Mouse (Mus musculus) MEL (cell line): ENCODE results near the gene Gpr179. TPM values are rescaled to one million over a fixed set of nuclear protein-coding genes. Genes with fewer than 3 reads are reported as not detected.

Experiments
- DNase-seq: peaks from one replicate; pipeline ENCODE4 v3.0.0; 2011; ENCODE audit warnings: low read depth, low spot score
- H3K27ac ChIP-seq: 2 replicates; pipeline ENCODE4 v1.5.1; 2012; ENCODE audit warnings: low read depth, mild to moderate bottlenecking, control low read depth, low read length, moderate library complexity; ENCODE audit not compliant: control insufficient read depth
- H3K27me3 ChIP-seq, 2 experiments: fragments of 150-350 bp in 1 of 2; sonication (generic) in 1 of 2; 2 replicates each; pipeline ENCODE4 v1.6.1; 2012; ENCODE audit warnings: low read length in 2 of 2, mild to moderate bottlenecking in 2 of 2, improper control_type of control experiment in 1 of 2, moderate library complexity in 1 of 2; ENCODE audit not compliant: insufficient read depth in 2 of 2, control insufficient read depth in 1 of 2
- H3K36me3 ChIP-seq, 2 experiments: 2 replicates each; pipeline ENCODE4 v1.6.1; 2012 to 2014; ENCODE audit warnings: low read length in 2 of 2, improper control_type of control experiment in 1 of 2, inconsistent platforms in 1 of 2, mild to moderate bottlenecking in 1 of 2; ENCODE audit not compliant: insufficient read depth in 2 of 2, control insufficient read depth in 1 of 2
- H3K4me1 ChIP-seq, 2 experiments: fragments of 150-350 bp in 1 of 2; sonication (generic) in 1 of 2; 2 replicates each; pipeline ENCODE4 v1.6.1; 2012; ENCODE audit warnings: low read length in 2 of 2, improper control_type of control experiment in 1 of 2, mild to moderate bottlenecking in 1 of 2; ENCODE audit not compliant: insufficient read depth in 2 of 2, control insufficient read depth in 1 of 2
- H3K4me3 ChIP-seq, 2 experiments: fragments of 150-350 bp in 1 of 2; sonication (generic) in 1 of 2; 2 replicates each; pipeline ENCODE4 v1.5.1; 2012; ENCODE audit warnings: low read depth in 2 of 2, low read length in 2 of 2, mild to moderate bottlenecking in 2 of 2, moderate library complexity in 2 of 2, control low read depth in 1 of 2, improper control_type of control experiment in 1 of 2; ENCODE audit not compliant: control insufficient read depth in 1 of 2, insufficient read depth in 1 of 2
- H3K79me2 ChIP-seq: 2 replicates; pipeline ENCODE4 v1.6.1; 2012; ENCODE audit warnings: mild to moderate bottlenecking, low read length, moderate library complexity; ENCODE audit not compliant: control insufficient read depth, poor library complexity, insufficient read depth
- H3K9ac ChIP-seq: 2 replicates; pipeline ENCODE4 v1.6.1; 2012; ENCODE audit warnings: low read depth, mild to moderate bottlenecking, control low read depth, low read length, moderate library complexity; ENCODE audit not compliant: control insufficient read depth, poor library complexity, severe bottlenecking
- H3K9me3 ChIP-seq: fragments of 150-350 bp; sonication (generic); replicated peaks from 2 replicates; pipeline ENCODE4 v1.6.1; 2012; ENCODE audit warnings: mild to moderate bottlenecking, low read length, improper control_type of control experiment, moderate library complexity; ENCODE audit not compliant: insufficient read depth
- BHLHE40 ChIP-seq: IDR thresholded peaks from 2 replicates; pipeline ENCODE4 v1.6.1; 2012; ENCODE audit warnings: low read depth, mild to moderate bottlenecking, inconsistent platforms, low read length, improper control_type of control experiment, borderline replicate concordance
- CHD1 ChIP-seq: IDR thresholded peaks from 2 replicates; pipeline ENCODE4 v1.6.1; 2012; ENCODE audit warnings: low read depth, mild to moderate bottlenecking, inconsistent platforms, low read length, improper control_type of control experiment
- E2F4 ChIP-seq: IDR thresholded peaks from 2 replicates; pipeline ENCODE4 v1.6.1; 2011; ENCODE audit warnings: low read depth, low read length, improper control_type of control experiment, borderline replicate concordance
- ETS1 ChIP-seq: IDR thresholded peaks from 2 replicates; pipeline ENCODE4 v1.6.1; 2012; ENCODE audit warnings: low read depth, mild to moderate bottlenecking, inconsistent platforms, low read length, improper control_type of control experiment, moderate library complexity
- HCFC1 ChIP-seq: IDR thresholded peaks from 2 replicates; pipeline ENCODE4 v1.6.1; 2012; ENCODE audit warnings: low read depth, mild to moderate bottlenecking, inconsistent platforms, low read length, improper control_type of control experiment, moderate library complexity
- MAFK ChIP-seq: IDR thresholded peaks from 2 replicates; pipeline ENCODE4 v1.6.1; 2011; ENCODE audit warnings: low read depth, mild to moderate bottlenecking, low read length, improper control_type of control experiment, borderline replicate concordance
- MAX ChIP-seq: IDR thresholded peaks from 2 replicates; pipeline ENCODE4 v1.6.1; 2011; ENCODE audit warnings: low read length, improper control_type of control experiment
- MAZ ChIP-seq: IDR thresholded peaks from 2 replicates; pipeline ENCODE4 v1.6.1; 2012; ENCODE audit warnings: low read depth, mild to moderate bottlenecking, inconsistent platforms, low read length, improper control_type of control experiment
- MEF2A ChIP-seq: IDR thresholded peaks from 2 replicates; pipeline ENCODE4 v1.6.1; 2014; ENCODE audit warnings: low read depth, mild to moderate bottlenecking, inconsistent platforms, low read length, improper control_type of control experiment; ENCODE audit not compliant: poor library complexity, insufficient replicate concordance, severe bottlenecking; ENCODE audit errors: extremely low read depth
- MYB ChIP-seq: IDR thresholded peaks from 2 replicates; pipeline ENCODE4 v1.6.1; 2011; ENCODE audit warnings: mild to moderate bottlenecking, low read depth, low read length, improper control_type of control experiment
- NELFE ChIP-seq: IDR thresholded peaks from 2 replicates; pipeline ENCODE4 v1.6.1; 2011; ENCODE audit warnings: low read depth, low read length, improper control_type of control experiment
- POLR2A ChIP-seq, 2 experiments: IDR thresholded peaks; 2 replicates each; pipeline ENCODE4 v1.6.1; 2011 to 2012; ENCODE audit warnings: low read length in 2 of 2, mild to moderate bottlenecking in 2 of 2, control low read depth in 1 of 2, improper control_type of control experiment in 1 of 2, low read depth in 1 of 2, moderate library complexity in 1 of 2; ENCODE audit not compliant: control insufficient read depth in 1 of 2, insufficient read depth in 1 of 2, poor library complexity in 1 of 2
- POLR2AphosphoS2 ChIP-seq: IDR thresholded peaks from 2 replicates; pipeline ENCODE4 v1.6.1; 2011; ENCODE audit warnings: low read length, improper control_type of control experiment
- RAD21 ChIP-seq: IDR thresholded peaks from 2 replicates; pipeline ENCODE4 v1.6.1; 2011; ENCODE audit warnings: mild to moderate bottlenecking, low read depth, low read length, improper control_type of control experiment
- RCOR1 ChIP-seq: IDR thresholded peaks from 2 replicates; pipeline ENCODE4 v1.6.1; 2012; ENCODE audit warnings: low read depth, mild to moderate bottlenecking, inconsistent platforms, low read length, improper control_type of control experiment
- TBP ChIP-seq: IDR thresholded peaks from 2 replicates; pipeline ENCODE4 v1.8.0; 2011; ENCODE audit warnings: low read depth, low read length, improper control_type of control experiment
- TCF12 ChIP-seq: IDR thresholded peaks from 2 replicates; pipeline ENCODE4 v1.6.1; 2014; ENCODE audit warnings: low read depth, mild to moderate bottlenecking, inconsistent platforms, low read length, improper control_type of control experiment, moderate library complexity
- UBTF ChIP-seq: IDR thresholded peaks from 2 replicates; pipeline ENCODE4 v1.6.1; 2012; ENCODE audit warnings: low read depth, mild to moderate bottlenecking, inconsistent platforms, low read length, improper control_type of control experiment, moderate library complexity, borderline replicate concordance; ENCODE audit not compliant: insufficient read depth
- USF2 ChIP-seq, 2 experiments: IDR thresholded peaks; 2 replicates each; pipeline ENCODE4 v1.6.1; 2011 to 2012; ENCODE audit warnings: improper control_type of control experiment in 2 of 2, low read length in 2 of 2, borderline replicate concordance in 1 of 2, inconsistent platforms in 1 of 2, low read depth in 1 of 2, mild to moderate bottlenecking in 1 of 2; ENCODE audit not compliant: insufficient read depth in 1 of 2
- ZC3H11A ChIP-seq: IDR thresholded peaks from 2 replicates; pipeline ENCODE4 v1.6.1; 2012; ENCODE audit warnings: low read depth, mild to moderate bottlenecking, inconsistent platforms, low read length, improper control_type of control experiment
- ZNF384 ChIP-seq: IDR thresholded peaks from 2 replicates; pipeline ENCODE4 v1.6.1; 2012; ENCODE audit warnings: low read depth, mild to moderate bottlenecking, inconsistent platforms, low read length, improper control_type of control experiment
- polyA plus RNA-seq, 2 experiments: library from polyadenylated mRNA; stranded (reverse) in 1 of 2; unstranded in 1 of 2; fragments of >175 nt in 1 of 2; fragments of >200 nt in 1 of 2; gene quantifications; 2 replicates each; pipeline versions ENCODE4 v1.2.1 to v1.2.4; 2012; ENCODE audit warnings: low replicate concordance in 2 of 2, low read depth in 1 of 2; ENCODE audit not compliant: insufficient read length in 2 of 2, insufficient read depth in 1 of 2, missing spikeins in 1 of 2
- total RNA-seq: library from RNA; depleted of rRNA; stranded (reverse); fragments of 300-350 nt; gene quantifications from 2 replicates; pipeline ENCODE4 v1.2.3, GENCODE M21; 2012

The Gpr179 gene
- total and polyA plus RNA-seq, 3 experiments, result 0.01 to 0.04 TPM; not detected in 1

GRCm38 (mm10) chr11:97338302-97338976, 13.4 kb downstream of the Gpr179 start (continued):
- no peak for TF ChIP-seq POLR2A (IDR thresholded peaks at IDR 0.05; ENCODE audit: control insufficient read depth in 1 of 2, insufficient read depth in 1 of 2, low read depth in 1 of 2, low read length in 2 of 2, poor library complexity in 1 of 2)
- TF ChIP-seq, all 39 proteins: peak for 0

GRCm38 (mm10) chr11:97337363-97337762, 14.5 kb downstream of the Gpr179 start:
- no peak for TF ChIP-seq UBTF
- TF ChIP-seq CHD1, result no peak
- TF ChIP-seq ETS1, result no peak
- Histone ChIP-seq H3K9ac (no peak overlapping the region), H3K4me3 (no peak overlapping the region), H3K27ac (no peak overlapping the region), H3K27me3 (peaks cover 0 to 3% of the 10 kb centered on the region in 2 experiments; a peak in 2 of 4 replicates), H3K79me2 (no peaks in the 10 kb centered on the region), H3K36me3 (no peaks in the 10 kb centered on the region), H3K4me1 (no peaks in the 10 kb centered on the region), H3K9me3 (no peaks in the 10 kb centered on the region)
- no peak for DNase-seq

GRCm38 (mm10) chr11:97336751-97337345, 15.0 kb downstream of the Gpr179 start:
- Histone ChIP-seq H3K27ac (no peak overlapping the region), H3K9ac (no peak overlapping the region)

GRCm38 (mm10) chr11:97336238-97336637, 15.6 kb downstream of the Gpr179 start:
- TF ChIP-seq ZC3H11A (no peak), USF2 (IDR thresholded peaks at IDR 0.05; ENCODE audit: borderline replicate concordance in 1 of 2, insufficient read depth in 1 of 2, low read depth in 1 of 2, low read length in 2 of 2) (no peak), E2F4 (no peak), HCFC1 (no peak), MAX (no peak), CHD1 (no peak), MAFK (no peak), BHLHE40 (no peak), MEF2A (no peak), MAZ (no peak), MYB (no peak), POLR2AphosphoS2 (no peak), RAD21 (no peak), RCOR1 (no peak)
- no peak for DNase-seq
- no peaks in the 10 kb centered on the region for H3K4me1 ChIP-seq
- H3K79me2 ChIP-seq, result no peaks in the 10 kb centered on the region
- H3K4me3 ChIP-seq, result no peak overlapping the region
- no peak overlapping the region for H3K27ac ChIP-seq
- H3K36me3 ChIP-seq, result no peaks in the 10 kb centered on the region
- no peak overlapping the region for H3K9ac ChIP-seq
- peaks cover 0 to 3% of the 10 kb centered on the region in 2 experiments; a peak in 2 of 4 replicates for H3K27me3 ChIP-seq
- no peaks in the 10 kb centered on the region for H3K9me3 ChIP-seq

More at GRCm38 (mm10) chr11:97336751-97337345, 15.0 kb downstream of the Gpr179 start:
- DNase-seq, result no peak
- H3K4me3 ChIP-seq, result no peak overlapping the region
- no peaks in the 10 kb centered on the region for H3K4me1 ChIP-seq
- H3K27me3 ChIP-seq, result peaks cover 0 to 3% of the 10 kb centered on the region in 2 experiments; a peak in 2 of 4 replicates
- H3K36me3 ChIP-seq, result no peaks in the 10 kb centered on the region
- TF ChIP-seq RCOR1 (no peak), MAX (no peak), TBP (no peak), TCF12 (no peak), NELFE (no peak), MAZ (no peak), E2F4 (no peak), ZNF384 (no peak)
- no peaks in the 10 kb centered on the region for H3K79me2 ChIP-seq
- H3K9me3 ChIP-seq, result no peaks in the 10 kb centered on the region
